Mouse (Mus musculus) megakaryocyte-erythroid progenitor cell, adult 5-6 weeks (primary cell): Measurements from ENCODE around the gene Chia1. TPM values are rescaled to one million over a fixed set of nuclear protein-coding genes. Genes with fewer than 3 reads are reported as not detected.
"Not testable (repeated sequence)": the region's sequence is repeated elsewhere in the genome, so short reads cannot be mapped to it uniquely, and the experiment has no call there.

Experiments
- ATAC-seq: replicated peaks from 2 replicates; pipeline ENCODE4 v1.8.0; 2016; ENCODE audit warnings: mild to moderate bottlenecking, inconsistent platforms; ENCODE audit not compliant: severe bottlenecking, poor library complexity, low FRiP score, low TSS enrichment
- total RNA-seq, 2 experiments: library from RNA; stranded (forward) in 1 of 2; stranded (reverse) in 1 of 2; fragments of 200-1000, 215-1000 nt in 1 of 2; fragments of >200 nt in 1 of 2; fragmentation: Nextera tagmentation in 1 of 2; gene quantifications; 2 replicates each; pipeline ENCODE4 v1.2.3; 2014 to 2017

The Chia1 gene
- total RNA-seq (2014; fragmentation: Nextera tagmentation), result not detected in 2 replicates
- total RNA-seq (2017), result not detected in 2 replicates

- no peak for ATAC-seq
Measured at GRCm38 (mm10) chr3:106112929-106113328, at the start of gene Chia1. Gene Chia1 (plus strand): TSS chr3:106113229.

DNA sequence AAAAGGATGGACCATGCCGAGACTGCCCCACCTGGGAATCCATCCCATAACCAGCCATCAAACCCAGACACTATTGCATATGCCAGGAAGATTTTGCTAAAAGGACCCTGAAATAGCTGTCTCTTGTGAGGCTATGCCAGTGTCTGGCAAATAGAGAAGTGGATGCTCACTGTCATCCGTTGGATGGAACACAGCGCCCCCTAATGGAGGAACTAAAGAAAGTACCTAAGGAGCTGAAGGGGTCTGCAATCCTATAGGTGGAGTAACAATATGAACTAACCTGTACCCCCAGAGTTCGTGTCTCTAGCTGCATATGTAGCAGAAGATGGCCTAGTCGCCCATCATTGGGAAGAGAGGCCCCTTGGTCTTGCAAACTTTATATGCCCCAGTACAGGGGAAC is 45.3 kb upstream of the Chia1 start:
- not testable (repeated sequence) for ATAC-seq

- no peak for ATAC-seq
Measured at GRCm38 (mm10) chr3:106070994-106071393, 42.0 kb upstream of the Chia1 start.

DNA sequence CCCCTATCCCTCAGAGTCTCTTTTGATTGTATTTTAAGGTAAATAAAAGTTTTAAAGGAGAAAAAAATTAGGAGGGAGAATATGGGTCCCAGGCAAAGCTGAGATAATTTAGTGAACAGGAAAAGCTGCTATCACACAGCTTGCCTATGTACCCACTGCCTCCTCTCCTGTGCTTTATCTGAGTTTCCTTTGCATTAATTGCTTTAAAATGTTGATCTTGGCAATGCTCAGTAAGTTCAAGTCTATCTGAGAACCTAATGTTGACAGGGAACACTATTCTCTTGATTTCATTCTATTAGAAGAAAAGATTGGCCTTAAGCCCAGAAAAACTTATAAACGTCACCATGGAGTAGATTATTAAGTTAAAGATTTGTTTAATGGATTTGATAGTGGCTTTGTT is 38.2 kb upstream of the Chia1 start:
- ATAC-seq, result no peak

- ATAC-seq, result no peak
Measured at GRCm38 (mm10) chr3:106126999-106127398, 14.0 kb downstream of the Chia1 start.

GRCm38 (mm10) chr3:106128807-106129493 is 15.9 kb downstream of the Chia1 start:
- no peak for ATAC-seq

GRCm38 (mm10) chr3:106131690-106132089 is 18.7 kb downstream of the Chia1 start:
- ATAC-seq, result no peak

GRCm38 (mm10) chr3:106144081-106144480 is 31.1 kb downstream of the Chia1 start:
- ATAC-seq, result no peak

GRCm38 (mm10) chr3:106154413-106154812 is 41.4 kb downstream of the Chia1 start:
- no peak for ATAC-seq

GRCm38 (mm10) chr3:106167464-106167863 is 54.4 kb downstream of the Chia1 start, which contains the start of gene Chil3:
Gene Chil3 (minus strand): TSS chr3:106167564.
- no peak for ATAC-seq

DNA sequence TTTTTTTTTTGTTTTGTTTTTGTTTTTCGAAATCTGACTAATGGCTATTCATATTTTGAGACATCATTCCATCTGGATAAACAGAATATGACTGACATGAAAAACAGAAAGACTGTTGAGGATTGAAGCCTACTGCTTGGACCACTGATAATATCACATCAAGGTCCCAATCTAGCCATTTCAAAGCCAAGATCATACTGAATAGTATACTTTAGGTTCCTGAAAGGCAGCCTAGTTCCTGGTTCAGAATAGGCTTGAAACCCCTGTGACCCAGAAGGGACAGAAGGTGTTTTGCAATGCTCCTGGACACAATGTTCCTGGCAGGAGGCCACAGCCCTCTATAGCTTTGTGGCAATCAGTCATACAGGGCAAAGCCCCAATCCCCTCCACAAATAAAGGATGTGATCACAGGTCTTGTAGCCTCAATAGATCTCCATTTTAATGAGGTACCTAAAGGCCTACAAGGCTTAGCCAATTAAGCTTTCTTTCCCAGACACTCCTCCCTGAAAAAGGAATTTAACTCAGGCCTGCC is 57.6 kb downstream of the Chia1 start:
- ATAC-seq, result no peak

- ATAC-seq, result no peak
Measured at GRCm38 (mm10) chr3:106171135-106171731, 58.2 kb downstream of the Chia1 start.

DNA sequence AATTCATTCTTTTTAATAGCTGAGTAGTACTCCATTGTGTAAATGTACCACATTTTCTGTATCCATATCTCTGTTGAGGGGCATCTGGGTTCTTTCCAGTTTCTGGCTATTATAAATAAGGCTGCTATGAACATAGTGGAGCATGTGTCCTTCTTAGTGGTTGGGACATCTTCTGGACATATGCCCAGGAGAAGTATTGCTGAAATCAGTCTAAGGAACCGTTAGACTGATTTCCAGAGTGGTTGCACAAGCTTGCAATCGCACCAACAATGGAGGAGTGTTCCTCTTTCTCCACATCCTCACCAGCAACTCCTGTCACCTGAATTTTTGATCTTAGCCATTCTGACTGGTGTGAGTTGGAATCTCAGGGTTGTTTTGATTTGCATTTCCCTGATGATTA is 59.5 kb downstream of the Chia1 start:
- not testable (repeated sequence) for ATAC-seq

GRCm38 (mm10) chr3:106174971-106175370 is 61.9 kb downstream of the Chia1 start:
- not testable (repeated sequence) for ATAC-seq

DNA sequence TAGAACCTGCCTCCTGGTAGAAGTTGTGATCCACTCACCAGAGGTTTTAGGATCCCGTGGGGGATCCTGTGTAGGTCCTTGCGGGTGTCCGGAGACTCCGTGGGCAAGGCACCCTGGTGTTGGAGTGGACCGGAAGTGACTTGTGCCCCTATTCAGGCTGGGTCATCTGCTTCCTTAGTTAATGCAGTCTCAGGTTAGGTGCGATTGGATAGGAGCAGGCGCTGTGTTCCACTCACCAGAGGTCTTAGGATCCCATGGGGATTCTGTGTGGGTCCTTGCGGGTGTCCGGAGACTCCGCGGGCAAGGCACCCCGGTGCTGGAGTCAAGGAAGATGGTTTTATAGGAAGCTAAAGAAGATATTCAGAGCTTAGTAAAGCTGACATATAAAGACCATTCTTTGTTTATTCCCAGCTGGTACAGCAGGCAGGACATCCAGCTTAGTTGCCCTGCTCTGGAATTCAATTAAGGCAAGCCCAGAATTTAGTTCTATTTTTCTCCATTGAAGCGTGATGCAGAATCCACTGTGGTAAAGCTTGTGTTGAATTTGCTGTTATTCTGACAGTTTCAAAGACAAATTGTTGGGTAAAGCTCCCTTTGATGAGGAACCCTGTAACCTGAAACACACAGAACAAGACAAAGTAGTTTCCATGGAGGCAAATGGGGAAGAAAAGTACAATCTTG is 64.6 kb downstream of the Chia1 start:
- no peak for ATAC-seq

Other genes with a start within 250 kb of the Chia1 start
- gene Adora3, start 242.4 kb upstream of the Chia1 start, total RNA-seq (2014; fragmentation: Nextera tagmentation), result not detected in 2 replicates
- not detected in 2 replicates for gene Adora3, start 242.4 kb upstream of the Chia1 start, total RNA-seq (2017)
- gene Tmigd3, start 242.3 kb upstream of the Chia1 start, total RNA-seq (2014; fragmentation: Nextera tagmentation), result not detected in 2 replicates
- not detected in 2 replicates for gene Tmigd3, start 242.3 kb upstream of the Chia1 start, total RNA-seq (2017)
- 0.35 and 2.8 TPM in 2 replicates for gene I830077J02Rik, start 180.6 kb upstream of the Chia1 start, total RNA-seq (2014; fragmentation: Nextera tagmentation)
- gene I830077J02Rik, start 180.6 kb upstream of the Chia1 start, total RNA-seq (2017), result 0.52 and 8.0 TPM in 2 replicates
- 77.7 and 84.6 TPM in 2 replicates for gene Wdr77, start 153.9 kb upstream of the Chia1 start, total RNA-seq (2014; fragmentation: Nextera tagmentation)
- 37.0 and 37.9 TPM in 2 replicates for gene Wdr77, start 153.9 kb upstream of the Chia1 start, total RNA-seq (2017)
- 376 and 381 TPM in 2 replicates for gene Atp5f1, start 153.1 kb upstream of the Chia1 start, total RNA-seq (2014; fragmentation: Nextera tagmentation)
- gene Atp5f1, start 153.1 kb upstream of the Chia1 start, total RNA-seq (2017), result 527 and 581 TPM in 2 replicates
- gene Ovgp1, start 139.5 kb upstream of the Chia1 start, total RNA-seq (2014; fragmentation: Nextera tagmentation), result 5.9 and 7.8 TPM in 2 replicates
- 2.4 and 7.4 TPM in 2 replicates for gene Ovgp1, start 139.5 kb upstream of the Chia1 start, total RNA-seq (2017)
- not detected in 2 replicates for gene Pifo, start 98.6 kb upstream of the Chia1 start, total RNA-seq (2014; fragmentation: Nextera tagmentation)
- not detected in 2 replicates for gene Pifo, start 98.6 kb upstream of the Chia1 start, total RNA-seq (2017)
- not detected in 2 replicates for gene Chil5, start 80.4 kb upstream of the Chia1 start, total RNA-seq (2014; fragmentation: Nextera tagmentation)
- gene Chil5, start 80.4 kb upstream of the Chia1 start, total RNA-seq (2017), result not detected in 2 replicates
- 47.1 TPM in 1 of 2 replicates, not detected in the other for gene Chil3, start 54.3 kb downstream of the Chia1 start, total RNA-seq (2014; fragmentation: Nextera tagmentation)
- gene Chil3, start 54.3 kb downstream of the Chia1 start, total RNA-seq (2017), result 3.2 and 10.7 TPM in 2 replicates
- gene Chil4, start 106.3 kb downstream of the Chia1 start, total RNA-seq (2014; fragmentation: Nextera tagmentation), result not detected in 2 replicates
- gene Chil4, start 106.3 kb downstream of the Chia1 start, total RNA-seq (2017), result not detected in 2 replicates